Mouse (Mus musculus) G1E (cell line): ENCODE measurements around the gene Olfr774. TPM values are rescaled to one million over a fixed set of nuclear protein-coding genes. Genes with fewer than 3 reads are reported as not detected.
"Not testable (repeated sequence)": the region's sequence is repeated elsewhere in the genome, so short reads cannot be mapped to it uniquely, and the experiment has no call there.

ENCODE experiments used
- ATAC-seq: 2 replicates; pipeline ENCODE4 v1.8.0; 2016; ENCODE audit warnings: mild to moderate bottlenecking; ENCODE audit not compliant: insufficient number of reproducible peaks, poor library complexity, low FRiP score, severe bottlenecking; ENCODE audit errors: extremely low read depth
- DNase-seq: peaks from one replicate; pipeline ENCODE4 v3.0.0; 2012; ENCODE audit warnings: low spot score
- H3K27me3 ChIP-seq: 2 replicates; pipeline ENCODE4 v1.6.1; 2012; ENCODE audit warnings: mild to moderate bottlenecking, low read length, inconsistent platforms; ENCODE audit not compliant: insufficient read depth
- H3K36me3 ChIP-seq: replicated peaks from 2 replicates; pipeline ENCODE3; 2012; ENCODE audit warnings: mild to moderate bottlenecking, inconsistent platforms
- H3K4me1 ChIP-seq: 2 replicates; pipeline ENCODE4 v1.6.1; 2012; ENCODE audit warnings: low read depth, low read length, inconsistent platforms, mixed read lengths; ENCODE audit not compliant: insufficient read depth
- H3K4me3 ChIP-seq: 2 replicates; pipeline ENCODE4 v1.5.1; 2012; ENCODE audit warnings: low read depth, mild to moderate bottlenecking, inconsistent platforms, low read length, moderate library complexity, mixed read lengths
- H3K9me3 ChIP-seq: replicated peaks from 2 replicates; pipeline ENCODE4 v1.6.1; 2012; ENCODE audit warnings: inconsistent platforms
- CTCF ChIP-seq: IDR thresholded peaks from 2 replicates; pipeline ENCODE4 v1.5.1; 2012; ENCODE audit warnings: low read depth, low read length, inconsistent platforms, mixed read lengths
- GATA1 ChIP-seq: IDR thresholded peaks from 2 replicates; pipeline ENCODE4 v1.6.1; 2012; ENCODE audit warnings: borderline replicate concordance, low read length, inconsistent platforms, mixed read lengths
- GATA2 ChIP-seq: IDR thresholded peaks from 2 replicates; pipeline ENCODE4 v1.6.1; 2012; ENCODE audit warnings: low read depth, low read length, inconsistent platforms, borderline replicate concordance
- POLR2AphosphoS5 ChIP-seq: IDR thresholded peaks from 2 replicates; pipeline ENCODE4 v1.6.1; 2012; ENCODE audit warnings: low read depth, low read length, inconsistent platforms; ENCODE audit not compliant: insufficient replicate concordance
- TAL1 ChIP-seq: conservative IDR thresholded peaks from 2 replicates; pipeline ENCODE4 v1.6.1; 2012; ENCODE audit warnings: low read depth, low read length, inconsistent platforms, mixed read lengths
- polyA plus RNA-seq: library from polyadenylated mRNA; stranded (reverse); fragments of >175 nt; gene quantifications from 2 replicates; pipeline ENCODE4 v1.2.3, GENCODE M21; 2012
- total RNA-seq, 2 experiments: library from RNA; stranded (forward) in 1 of 2; stranded (reverse) in 1 of 2; fragments of 200-1000 nt in 1 of 2; fragments of >200 nt in 1 of 2; fragmentation: Nextera tagmentation in 1 of 2; gene quantifications; 2 replicates each; pipeline ENCODE4 v1.2.3; 2014 to 2017

Gene Olfr774
- total RNA-seq (2014; fragmentation: Nextera tagmentation) (not detected in 2 replicates), total RNA-seq (2017) (not detected in 2 replicates), polyA plus RNA-seq (not detected in 2 replicates)

GRCm38 (mm10) chr10:129235904-129236303 lies at the start of gene Olfr774:
Gene Olfr774, plus strand, starts transcription at chr10:129236204.
- Histone ChIP-seq H3K4me1 (no peaks in the 10 kb centered on the region), H3K27me3 (no peaks in the 10 kb centered on the region), H3K36me3 (no peaks in the 10 kb centered on the region), H3K4me3 (no peak within 1 kb of the TSS), H3K9me3 (no peaks in the 10 kb centered on the region)
- no peak for ATAC-seq
- DNase-seq = no peak
- TF ChIP-seq TAL1 (no peak), GATA2 (no peak), CTCF (no peak), GATA1 (no peak), POLR2AphosphoS5 (no peak)

GRCm38 (mm10) chr10:129187319-129187718 lies 48.7 kb upstream of the Olfr774 start, which contains the start of gene Olfr773:
Gene Olfr773, minus strand, starts transcription at chr10:129187419.
- not testable (repeated sequence) for H3K4me3 ChIP-seq, H3K9me3 ChIP-seq, ATAC-seq, DNase-seq, H3K36me3 ChIP-seq, H3K27me3 ChIP-seq, H3K4me1 ChIP-seq

- DNase-seq (no peak), ATAC-seq (no peak)
- Histone ChIP-seq H3K36me3 (no peaks in the 10 kb centered on the region), H3K27me3 (no peaks in the 10 kb centered on the region), H3K4me1 (no peaks in the 10 kb centered on the region), H3K4me3 (no peak overlapping the region), H3K9me3 (no peaks in the 10 kb centered on the region)
- TF ChIP-seq CTCF (no peak), TAL1 (no peak), GATA2 (no peak), POLR2AphosphoS5 (no peak), GATA1 (no peak)
Measured at GRCm38 (mm10) chr10:129230737-129231136, 5.3 kb upstream of the Olfr774 start.

- ATAC-seq = no peak
- DNase-seq = no peak
- H3K27me3 ChIP-seq = no peaks in the 10 kb centered on the region
- no peak within 1 kb of the TSS for H3K4me3 ChIP-seq
- H3K4me1 ChIP-seq = no peaks in the 10 kb centered on the region
- no peak for TF ChIP-seq CTCF
- no peak for TF ChIP-seq TAL1
- no peak for TF ChIP-seq GATA2
- TF ChIP-seq GATA1 = no peak
- TF ChIP-seq POLR2AphosphoS5 = no peak
- H3K9me3 ChIP-seq = no peaks in the 10 kb centered on the region
- H3K36me3 ChIP-seq = no peaks in the 10 kb centered on the region
Measured at GRCm38 (mm10) chr10:129248112-129248511, 12.1 kb downstream of the Olfr774 start, which contains the start of gene Olfr775. Gene Olfr775, plus strand, starts transcription at chr10:129248412.

DNA sequence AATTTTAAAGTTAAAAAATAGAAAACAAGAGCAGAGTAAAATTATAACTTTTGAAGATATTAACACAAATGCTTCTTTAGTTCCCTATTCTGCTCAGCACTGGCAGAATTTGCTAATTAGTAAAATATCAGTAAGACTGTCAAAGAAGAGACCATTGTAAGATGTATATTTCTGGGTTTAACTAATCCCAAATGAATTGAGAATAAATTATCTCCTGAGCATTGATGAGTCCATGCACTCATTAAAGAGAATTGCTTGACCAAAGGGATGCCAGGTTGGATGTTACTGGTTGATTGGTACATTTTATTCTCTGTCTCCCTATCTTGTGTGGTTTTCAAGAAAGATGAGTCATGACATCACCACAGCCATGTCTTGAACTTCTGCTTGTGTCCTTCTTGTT lies 22.8 kb downstream of the Olfr774 start, which contains the start of gene Olfr776:
Gene Olfr776, plus strand, starts transcription at position 301 of the 400 bp plus-strand sequence.
- no peak for ATAC-seq
- DNase-seq = no peak
- Histone ChIP-seq H3K36me3 (no peaks in the 10 kb centered on the region), H3K27me3 (no peaks in the 10 kb centered on the region), H3K9me3 (no peaks in the 10 kb centered on the region), H3K4me3 (no peak within 1 kb of the TSS), H3K4me1 (no peaks in the 10 kb centered on the region)
- TF ChIP-seq POLR2AphosphoS5 (no peak), CTCF (no peak), GATA1 (no peak), GATA2 (no peak), TAL1 (no peak)

- Histone ChIP-seq H3K36me3 (no peaks in the 10 kb centered on the region), H3K4me3 (no peak within 1 kb of the TSS), H3K9me3 (no peaks in the 10 kb centered on the region), H3K4me1 (no peaks in the 10 kb centered on the region), H3K27me3 (no peaks in the 10 kb centered on the region)
- DNase-seq (no peak), ATAC-seq (no peak)
- TF ChIP-seq TAL1 = no peak
- no peak for TF ChIP-seq CTCF
- TF ChIP-seq POLR2AphosphoS5 = no peak
- no peak for TF ChIP-seq GATA2
- no peak for TF ChIP-seq GATA1
Measured at GRCm38 (mm10) chr10:129271081-129271535, 35.1 kb downstream of the Olfr774 start, which contains the start of gene Olfr777. Gene Olfr777, minus strand, starts transcription at chr10:129271485.

Other genes starting within 250 kb of the Olfr774 start
Only the 20 nearest of the 24 such genes appear.
- not detected in 2 replicates for gene Olfr763, start 225.4 kb upstream of the Olfr774 start, total RNA-seq (2014; fragmentation: Nextera tagmentation)
- gene Olfr763, start 225.4 kb upstream of the Olfr774 start, total RNA-seq (2017) = 0.06 TPM in 1 of 2 replicates, not detected in the other
- not detected in 2 replicates for gene Olfr763, start 225.4 kb upstream of the Olfr774 start, polyA plus RNA-seq
- not detected in 2 replicates for gene Olfr764-ps1, start 196.3 kb upstream of the Olfr774 start, total RNA-seq (2014; fragmentation: Nextera tagmentation)
- 0.06 and 0.11 TPM in 2 replicates for gene Olfr764-ps1, start 196.3 kb upstream of the Olfr774 start, total RNA-seq (2017)
- not detected in 2 replicates for gene Olfr764-ps1, start 196.3 kb upstream of the Olfr774 start, polyA plus RNA-seq
- not detected in 2 replicates for gene Olfr765, start 186.2 kb upstream of the Olfr774 start, total RNA-seq (2014; fragmentation: Nextera tagmentation)
- 0.05 TPM in 1 of 2 replicates, not detected in the other for gene Olfr765, start 186.2 kb upstream of the Olfr774 start, total RNA-seq (2017)
- gene Olfr765, start 186.2 kb upstream of the Olfr774 start, polyA plus RNA-seq = not detected in 2 replicates
- not detected in 2 replicates for gene Olfr766-ps1, start 167.2 kb upstream of the Olfr774 start, total RNA-seq (2014; fragmentation: Nextera tagmentation)
- gene Olfr766-ps1, start 167.2 kb upstream of the Olfr774 start, total RNA-seq (2017) = 0.38 TPM in 1 of 2 replicates, not detected in the other
- not detected in 2 replicates for gene Olfr766-ps1, start 167.2 kb upstream of the Olfr774 start, polyA plus RNA-seq
- gene Olfr767, start 153.3 kb upstream of the Olfr774 start, total RNA-seq (2014; fragmentation: Nextera tagmentation) = not detected in 2 replicates
- gene Olfr767, start 153.3 kb upstream of the Olfr774 start, total RNA-seq (2017) = 0.05 TPM in 1 of 2 replicates, not detected in the other
- gene Olfr767, start 153.3 kb upstream of the Olfr774 start, polyA plus RNA-seq = not detected in 2 replicates
- not detected in 2 replicates for gene Olfr768, start 136.8 kb upstream of the Olfr774 start, total RNA-seq (2014; fragmentation: Nextera tagmentation)
- 0.05 and 0.12 TPM in 2 replicates for gene Olfr768, start 136.8 kb upstream of the Olfr774 start, total RNA-seq (2017)
- gene Olfr768, start 136.8 kb upstream of the Olfr774 start, polyA plus RNA-seq = not detected in 2 replicates
- not detected in 2 replicates for gene Olfr769, start 118.3 kb upstream of the Olfr774 start, total RNA-seq (2014; fragmentation: Nextera tagmentation)
- 0.06 TPM in 1 of 2 replicates, not detected in the other for gene Olfr769, start 118.3 kb upstream of the Olfr774 start, total RNA-seq (2017)
- gene Olfr769, start 118.3 kb upstream of the Olfr774 start, polyA plus RNA-seq = not detected in 2 replicates
- gene Olfr770, start 97.2 kb upstream of the Olfr774 start, total RNA-seq (2014; fragmentation: Nextera tagmentation) = not detected in 2 replicates
- 0.17 TPM in 1 of 2 replicates, not detected in the other for gene Olfr770, start 97.2 kb upstream of the Olfr774 start, total RNA-seq (2017)
- not detected in 2 replicates for gene Olfr770, start 97.2 kb upstream of the Olfr774 start, polyA plus RNA-seq
- not detected in 2 replicates for gene Olfr771, start 71.5 kb upstream of the Olfr774 start, total RNA-seq (2014; fragmentation: Nextera tagmentation)
- gene Olfr771, start 71.5 kb upstream of the Olfr774 start, total RNA-seq (2017) = 0.11 and 0.29 TPM in 2 replicates
- not detected in 2 replicates for gene Olfr771, start 71.5 kb upstream of the Olfr774 start, polyA plus RNA-seq
- not detected in 2 replicates for gene Olfr772, start 58.3 kb upstream of the Olfr774 start, total RNA-seq (2014; fragmentation: Nextera tagmentation)
- 0.12 and 0.38 TPM in 2 replicates for gene Olfr772, start 58.3 kb upstream of the Olfr774 start, total RNA-seq (2017)
- gene Olfr772, start 58.3 kb upstream of the Olfr774 start, polyA plus RNA-seq = not detected in 2 replicates
- gene Olfr773, start 48.8 kb upstream of the Olfr774 start, total RNA-seq (2014; fragmentation: Nextera tagmentation) = not detected in 2 replicates
- gene Olfr773, start 48.8 kb upstream of the Olfr774 start, total RNA-seq (2017) = not detected in 2 replicates
- not detected in 2 replicates for gene Olfr773, start 48.8 kb upstream of the Olfr774 start, polyA plus RNA-seq
- gene Olfr775, start 12.2 kb downstream of the Olfr774 start, total RNA-seq (2014; fragmentation: Nextera tagmentation) = not detected in 2 replicates
- 0.27 and 0.29 TPM in 2 replicates for gene Olfr775, start 12.2 kb downstream of the Olfr774 start, total RNA-seq (2017)
- not detected in 2 replicates for gene Olfr775, start 12.2 kb downstream of the Olfr774 start, polyA plus RNA-seq
- not detected in 2 replicates for gene Olfr776, start 22.9 kb downstream of the Olfr774 start, total RNA-seq (2014; fragmentation: Nextera tagmentation)
- 0.22 and 0.41 TPM in 2 replicates for gene Olfr776, start 22.9 kb downstream of the Olfr774 start, total RNA-seq (2017)
- gene Olfr776, start 22.9 kb downstream of the Olfr774 start, polyA plus RNA-seq = not detected in 2 replicates
- gene Olfr777, start 35.3 kb downstream of the Olfr774 start, total RNA-seq (2014; fragmentation: Nextera tagmentation) = not detected in 2 replicates
- gene Olfr777, start 35.3 kb downstream of the Olfr774 start, total RNA-seq (2017) = 0.17 and 0.44 TPM in 2 replicates
- gene Olfr777, start 35.3 kb downstream of the Olfr774 start, polyA plus RNA-seq = not detected in 2 replicates
- gene Olfr780, start 81.9 kb downstream of the Olfr774 start, total RNA-seq (2014; fragmentation: Nextera tagmentation) = not detected in 2 replicates
- gene Olfr780, start 81.9 kb downstream of the Olfr774 start, total RNA-seq (2017) = 0.17 and 0.33 TPM in 2 replicates
- not detected in 2 replicates for gene Olfr780, start 81.9 kb downstream of the Olfr774 start, polyA plus RNA-seq
- gene Olfr781, start 92.7 kb downstream of the Olfr774 start, total RNA-seq (2014; fragmentation: Nextera tagmentation) = not detected in 2 replicates
- gene Olfr781, start 92.7 kb downstream of the Olfr774 start, total RNA-seq (2017) = not detected in 2 replicates
- not detected in 2 replicates for gene Olfr781, start 92.7 kb downstream of the Olfr774 start, polyA plus RNA-seq
- not detected in 2 replicates for gene Olfr782, start 112.6 kb downstream of the Olfr774 start, total RNA-seq (2014; fragmentation: Nextera tagmentation)
- gene Olfr782, start 112.6 kb downstream of the Olfr774 start, total RNA-seq (2017) = 0.23 TPM in 1 of 2 replicates, not detected in the other
- gene Olfr782, start 112.6 kb downstream of the Olfr774 start, polyA plus RNA-seq = not detected in 2 replicates
- not detected in 2 replicates for gene Olfr784, start 147.9 kb downstream of the Olfr774 start, total RNA-seq (2014; fragmentation: Nextera tagmentation)
- 0.12 and 0.16 TPM in 2 replicates for gene Olfr784, start 147.9 kb downstream of the Olfr774 start, total RNA-seq (2017)
- gene Olfr784, start 147.9 kb downstream of the Olfr774 start, polyA plus RNA-seq = not detected in 2 replicates
- gene Olfr785, start 169.2 kb downstream of the Olfr774 start, total RNA-seq (2014; fragmentation: Nextera tagmentation) = not detected in 2 replicates
- 0.06 TPM in 1 of 2 replicates, not detected in the other for gene Olfr785, start 169.2 kb downstream of the Olfr774 start, total RNA-seq (2017)
- not detected in 2 replicates for gene Olfr785, start 169.2 kb downstream of the Olfr774 start, polyA plus RNA-seq
- not detected in 2 replicates for gene Olfr786, start 191.1 kb downstream of the Olfr774 start, total RNA-seq (2014; fragmentation: Nextera tagmentation)
- not detected in 2 replicates for gene Olfr786, start 191.1 kb downstream of the Olfr774 start, total RNA-seq (2017)
- not detected in 2 replicates for gene Olfr786, start 191.1 kb downstream of the Olfr774 start, polyA plus RNA-seq